Comparison of ENCODE assay signal across 9 mouse cellular contexts in genomic region chr11:117390001-117390402, GRCm38 (mm10).
DNase-seq lines count a peak whose midpoint lies in the region; ATAC-seq and TF ChIP-seq lines count a peak whose summit lies in the region.
"Had no signal": no experiment of that assay in that cellular context is flagged by ENCODE, and none has a peak within 500 bp of the region (broad histone marks: within the 10 kb centered on the region; RNA-seq: fewer than 3 reads in every experiment).

No protein-coding gene starts in this region.

- no peaks in the 10 kb centered on the region for H3K9me3 ChIP-seq in neural tube, embryonic 15.5 days (replicated peaks)
- no peaks in the 10 kb centered on the region for H3K9me3 ChIP-seq in embryonic facial prominence, embryonic 11.5 days (replicated peaks; ENCODE audit: control insufficient read depth, low read length)
- no peaks in the 10 kb centered on the region for H3K9me3 ChIP-seq in liver, postnatal 0 days (ENCODE audit: low read length)
- H3K9me3 ChIP-seq in forebrain, embryonic 12.5 days = no peaks in the 10 kb centered on the region
- H3K9me3 ChIP-seq: neural tube, embryonic 12.5 days had no signal

- intact Hi-C loops in heart, postnatal 25 days (cut with DNase I) = no loop called here

- TF ChIP-seq CTCF in liver, postnatal 0 days (IDR thresholded peaks at IDR 0.05; ENCODE audit: low read depth) = peak; percentile 91
- peak; percentile 82 for TF ChIP-seq CTCF in small intestine, adult 2 months (IDR thresholded peaks at IDR 0.05; ENCODE audit: extremely low read depth, insufficient read length, insufficient replicate concordance, low read depth, low read length)

- no peaks in the 10 kb centered on the region for H3K36me3 ChIP-seq in neural tube, embryonic 15.5 days
- no peaks in the 10 kb centered on the region for H3K36me3 ChIP-seq in embryonic facial prominence, embryonic 11.5 days (replicated peaks; ENCODE audit: control insufficient read depth, insufficient read depth, low read depth, low read length)
- no peaks in the 10 kb centered on the region for H3K36me3 ChIP-seq in liver, postnatal 0 days (replicated peaks; ENCODE audit: insufficient read depth, low read length)
- H3K36me3 ChIP-seq in small intestine, adult 2 months (ENCODE audit: control insufficient read depth, insufficient read depth, low read length) = no peaks in the 10 kb centered on the region
- H3K36me3 ChIP-seq in forebrain, embryonic 12.5 days (replicated peaks) = no peaks in the 10 kb centered on the region
- H3K36me3 ChIP-seq: neural tube, embryonic 12.5 days had no signal

- no peak for ATAC-seq in neural tube, embryonic 15.5 days (ENCODE audit: low FRiP score)
- ATAC-seq in embryonic facial prominence, embryonic 11.5 days (replicated peaks; ENCODE audit: insufficient number of reproducible peaks, low FRiP score, low TSS enrichment, low read depth) = no peak
- ATAC-seq in liver, postnatal 0 days = peak; percentile 93
- no peak for ATAC-seq in forebrain, embryonic 12.5 days (ENCODE audit: low FRiP score)

- no peak overlapping the region for H3K27ac ChIP-seq in neural tube, embryonic 15.5 days (replicated peaks)
- no peak overlapping the region for H3K27ac ChIP-seq in embryonic facial prominence, embryonic 11.5 days (replicated peaks; ENCODE audit: low read depth, low read length)
- H3K27ac ChIP-seq in liver, postnatal 0 days (ENCODE audit: low read depth) = peak overlapping the region; percentile 51
- no peak overlapping the region for H3K27ac ChIP-seq in small intestine, adult 2 months (ENCODE audit: insufficient read depth, low read depth, low read length)
- no peak overlapping the region for H3K27ac ChIP-seq in forebrain, embryonic 12.5 days
- H3K27ac ChIP-seq: neural tube, embryonic 12.5 days had no signal

- TF ChIP-seq EP300 in liver, postnatal 0 days (IDR thresholded peaks at IDR 0.05; ENCODE audit: low read depth) = peak; percentile 59; the same call in 1 of the 2 replicates

- H3K27me3 ChIP-seq in neural tube, embryonic 15.5 days (replicated peaks) = 0 out of 2 replicates have a peak, but pooled peaks cover 3% of the 10 kb centered on the region
- no peaks in the 10 kb centered on the region; the same call in 1 of the 2 replicates for H3K27me3 ChIP-seq in embryonic facial prominence, embryonic 11.5 days (ENCODE audit: control insufficient read depth, insufficient read depth, low read length)
- H3K27me3 ChIP-seq in liver, postnatal 0 days (ENCODE audit: insufficient read depth, low read length) = peaks cover 19% of the 10 kb centered on the region
- H3K27me3 ChIP-seq in small intestine, adult 2 months (ENCODE audit: control insufficient read depth, insufficient read depth, low read length) = peaks cover 10% of the 10 kb centered on the region
- H3K27me3 ChIP-seq in forebrain, embryonic 12.5 days = peaks cover 40% of the 10 kb centered on the region

- no peak for TF ChIP-seq POLR2A in small intestine, adult 2 months (IDR thresholded peaks at IDR 0.05; ENCODE audit: low read depth, low read length)

- peaks cover 36% of the 10 kb centered on the region for H3K4me1 ChIP-seq in neural tube, embryonic 15.5 days
- H3K4me1 ChIP-seq in embryonic facial prominence, embryonic 11.5 days (ENCODE audit: control insufficient read depth, insufficient read depth, low read length) = peaks cover 3% of the 10 kb centered on the region
- peaks cover 13% of the 10 kb centered on the region for H3K4me1 ChIP-seq in liver, postnatal 0 days (ENCODE audit: insufficient read depth)
- H3K4me1 ChIP-seq in small intestine, adult 2 months (ENCODE audit: control insufficient read depth, insufficient read depth, insufficient read length, low read length) = peaks cover 13% of the 10 kb centered on the region
- H3K4me1 ChIP-seq in forebrain, embryonic 12.5 days = peaks cover 40% of the 10 kb centered on the region

- no peak overlapping the region for H3K4me3 ChIP-seq in neural tube, embryonic 15.5 days (replicated peaks)
- H3K4me3 ChIP-seq in embryonic facial prominence, embryonic 11.5 days (ENCODE audit: low read depth, low read length) = no peak overlapping the region
- H3K4me3 ChIP-seq in liver, postnatal 0 days (ENCODE audit: low read depth, low read length) = no peak overlapping the region
- no peak overlapping the region for H3K4me3 ChIP-seq in small intestine, adult 2 months (ENCODE audit: low read depth, low read length)
- no peak overlapping the region for H3K4me3 ChIP-seq in forebrain, embryonic 12.5 days (replicated peaks)
- H3K4me3 ChIP-seq: neural tube, embryonic 12.5 days had no signal

- DNase-seq in neural tube, embryonic 10.5 days (ENCODE audit: extremely low spot score, low spot score) = peak; percentile 66
- peak; percentile 92 for DNase-seq in adrenal gland, adult 2 months
- DNase-seq in embryonic facial prominence, embryonic 11.5 days (ENCODE audit: low spot score) = peak; percentile 68
- peak; percentile 55 for DNase-seq in heart, postnatal 25 days (ENCODE audit: low spot score)
- DNase-seq in liver, postnatal 0 days = peak; percentile 88

- H3K9ac ChIP-seq in neural tube, embryonic 15.5 days (replicated peaks) = no peak overlapping the region
- no peak overlapping the region for H3K9ac ChIP-seq in embryonic facial prominence, embryonic 11.5 days (replicated peaks; ENCODE audit: low read length)
- no peak overlapping the region for H3K9ac ChIP-seq in liver, postnatal 0 days (replicated peaks)
- no peak overlapping the region for H3K9ac ChIP-seq in forebrain, embryonic 12.5 days
- H3K9ac ChIP-seq: neural tube, embryonic 12.5 days had no signal

- WGBS in neural tube, embryonic 15.5 days = 33% methylated on average over 12 of the region's 12 CpGs
- WGBS in embryonic facial prominence, embryonic 11.5 days = 27% methylated on average over 12 of the region's 12 CpGs
- WGBS in liver, postnatal 0 days (ENCODE audit: insufficient replicate concordance) = 12% methylated on average over 12 of the region's 12 CpGs
- 12% methylated on average over 12 of the region's 12 CpGs for WGBS in small intestine, adult 2 months
- 41% methylated on average over 12 of the region's 12 CpGs for WGBS in forebrain, embryonic 12.5 days

- H3K4me2 ChIP-seq in neural tube, embryonic 15.5 days = no peak overlapping the region
- no peak overlapping the region for H3K4me2 ChIP-seq in embryonic facial prominence, embryonic 11.5 days (ENCODE audit: low read depth, low read length)
- H3K4me2 ChIP-seq in liver, postnatal 0 days (ENCODE audit: low read depth, low read length) = 0 out of 2 replicates have a peak overlapping the region, but pooled peaks have one; percentile 11
- no peak overlapping the region for H3K4me2 ChIP-seq in forebrain, embryonic 12.5 days
- H3K4me2 ChIP-seq: neural tube, embryonic 12.5 days had no signal
